Mouse (Mus musculus) naive thymus-derived CD4-positive, alpha-beta T cell, adult 5 months (primary cell): ENCODE data around the gene Ufsp2. TPM values are rescaled to one million over a fixed set of nuclear protein-coding genes. Genes with fewer than 3 reads are reported as not detected.

ENCODE experiments used
- polyA plus RNA-seq: library from polyadenylated mRNA; unstranded; fragments of 100-300 nt; shearing (Covaris generic); gene quantifications from one replicate; pipeline ENCODE4 v1.2.1, GENCODE M21; 2017

The Ufsp2 gene
- polyA plus RNA-seq: 17.6 TPM

DNA sequence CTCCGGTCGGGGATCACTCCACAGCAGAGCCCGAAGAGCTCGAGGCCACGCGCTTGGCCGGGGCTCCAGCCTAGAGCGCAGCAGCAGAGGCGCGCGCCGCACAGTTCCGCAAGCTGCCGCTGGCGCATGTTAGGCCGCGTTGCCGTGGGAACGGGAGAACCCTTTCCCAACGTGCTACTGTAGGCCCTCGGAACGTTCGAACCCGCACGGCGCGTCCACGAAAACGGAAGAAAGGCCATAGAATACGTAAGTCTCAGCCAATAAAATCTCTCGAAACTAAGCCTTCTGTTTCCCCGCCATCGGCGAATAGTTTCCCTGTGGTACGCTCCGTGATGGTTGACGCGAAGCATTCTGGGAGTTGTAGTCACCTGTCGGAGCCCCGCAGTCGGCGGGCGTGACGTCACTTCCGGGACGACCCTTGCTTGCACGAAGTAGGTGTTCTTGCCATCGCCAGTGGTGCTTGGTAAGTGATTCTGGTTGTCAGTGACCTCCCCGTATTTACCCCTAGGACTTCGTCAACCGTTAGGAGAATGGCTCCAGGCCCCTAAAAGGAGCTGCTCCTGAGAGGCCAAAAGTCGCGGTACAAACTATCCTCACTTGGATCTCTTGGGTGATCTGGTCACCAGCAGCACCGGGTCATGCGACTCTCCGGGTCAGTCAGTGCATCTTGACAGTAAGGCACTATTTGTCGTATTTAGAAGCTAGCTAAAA is at the start of gene Ufsp2, which contains the start of gene 1700029J07Rik:
Ufsp2 (plus strand) TSS at position 403 of the 711 bp plus-strand sequence.
1700029J07Rik (minus strand) TSS at position 127 of the 711 bp plus-strand sequence.

GRCm38 (mm10) chr8:45934582-45935014 is 40.7 kb upstream of the Ufsp2 start, which contains the start of gene Ccdc110:
Gene Ccdc110 (plus strand): TSS chr8:45934619.

DNA sequence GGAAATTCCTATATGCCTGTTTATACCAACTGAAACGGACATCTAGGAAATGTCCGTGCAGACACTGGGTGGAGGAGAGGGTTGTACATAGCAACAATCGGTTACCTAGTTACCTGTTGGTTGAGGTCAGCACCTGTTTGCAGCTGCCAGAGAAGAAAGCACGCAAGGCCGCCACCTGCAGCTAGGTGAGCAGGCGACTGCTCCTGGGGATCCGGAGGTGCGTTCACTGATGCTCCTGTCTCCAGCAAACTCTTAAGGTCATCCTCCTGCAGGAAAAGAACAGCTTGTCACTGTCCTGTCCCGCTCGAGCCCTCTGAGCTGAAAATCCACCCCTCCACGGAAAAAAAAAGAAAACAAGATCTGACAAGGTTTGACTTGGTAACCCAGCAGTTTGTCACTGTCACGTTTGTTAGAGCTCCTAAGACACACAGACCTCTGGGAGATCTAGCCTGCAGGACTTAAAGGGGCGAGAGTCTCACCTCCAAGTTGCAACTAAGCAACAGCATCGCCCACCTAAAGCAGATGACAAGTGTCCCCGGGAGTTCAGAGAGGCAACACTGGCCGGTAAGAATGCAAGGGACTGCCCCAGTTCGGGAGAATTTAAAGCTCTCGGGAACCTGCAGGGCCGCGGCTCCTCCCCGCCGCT is 23.9 kb downstream of the Ufsp2 start, which contains the start of gene Lrp2bp:
Lrp2bp (plus strand) TSS at position 166 of the 646 bp plus-strand sequence.

GRCm38 (mm10) chr8:46005596-46005995 is 30.3 kb downstream of the Ufsp2 start, which contains the start of gene Ankrd37:
Gene Ankrd37 (minus strand): TSS chr8:46005707.

Other genes with a start within 250 kb of the Ufsp2 start
- gene Pdlim3, start 90.1 kb upstream of the Ufsp2 start, polyA plus RNA-seq: 0.19 TPM
- gene Ccdc110, start 40.9 kb upstream of the Ufsp2 start, polyA plus RNA-seq: not detected
- gene 1700029J07Rik, start 276 bp upstream of the Ufsp2 start, polyA plus RNA-seq: 1.8 TPM
- not detected for gene Lrp2bp, start 23.8 kb downstream of the Ufsp2 start, polyA plus RNA-seq
- 38.4 TPM for gene Ankrd37, start 30.2 kb downstream of the Ufsp2 start, polyA plus RNA-seq
- 15.3 TPM for gene Cfap97, start 176.2 kb downstream of the Ufsp2 start, polyA plus RNA-seq
- 18.1 TPM for gene Snx25, start 176.6 kb downstream of the Ufsp2 start, polyA plus RNA-seq
- gene Slc25a4, start 235.8 kb downstream of the Ufsp2 start, polyA plus RNA-seq: 81.8 TPM